Mouse (Mus musculus) retina, embryonic 14.5 days (tissue): ENCODE data around the gene Cadm3.

ENCODE experiments used
- DNase-seq: peaks from one replicate; pipeline ENCODE4 v3.0.0-alpha.2; 2015; ENCODE audit warnings: low spot score

Gene Cadm3

DNA sequence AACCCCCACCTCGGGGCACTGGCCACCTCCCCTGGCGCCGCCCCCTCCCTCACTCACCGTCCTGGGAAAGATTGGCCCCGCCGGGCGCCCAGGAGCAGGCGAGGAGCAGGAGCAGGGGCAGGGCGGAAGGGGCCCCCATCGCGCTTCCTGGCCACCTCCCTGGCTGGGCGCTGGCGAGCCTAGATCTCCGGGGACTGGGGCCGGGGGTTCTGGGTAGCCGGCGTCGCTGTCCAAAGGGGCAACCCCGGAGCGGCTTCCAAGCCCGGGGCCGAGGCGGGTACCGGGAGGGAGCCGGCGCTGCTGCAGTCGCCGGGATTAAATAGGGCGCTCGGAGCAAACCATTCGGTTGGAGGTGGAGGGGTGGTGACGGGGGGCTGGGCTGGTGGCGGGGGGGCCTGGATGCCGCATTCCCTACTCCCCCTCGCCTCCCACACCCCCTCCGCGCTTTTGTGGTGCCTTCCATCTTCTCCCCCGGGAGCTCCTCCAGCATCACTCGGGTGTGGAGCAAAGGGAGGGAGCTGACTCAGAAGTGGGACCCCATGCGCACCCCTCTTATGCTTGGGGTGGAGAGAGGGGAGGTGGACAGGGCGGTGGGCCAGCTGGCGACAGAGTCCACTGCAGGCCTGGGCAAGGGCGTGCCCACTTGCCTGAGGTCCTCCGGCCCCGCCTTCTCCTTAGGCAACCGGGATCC, at the start of gene Cadm3:
Gene Cadm3 (minus strand): TSS at position 340 of the 691 bp plus-strand sequence.
- DNase-seq = peak; percentile 83

DNA sequence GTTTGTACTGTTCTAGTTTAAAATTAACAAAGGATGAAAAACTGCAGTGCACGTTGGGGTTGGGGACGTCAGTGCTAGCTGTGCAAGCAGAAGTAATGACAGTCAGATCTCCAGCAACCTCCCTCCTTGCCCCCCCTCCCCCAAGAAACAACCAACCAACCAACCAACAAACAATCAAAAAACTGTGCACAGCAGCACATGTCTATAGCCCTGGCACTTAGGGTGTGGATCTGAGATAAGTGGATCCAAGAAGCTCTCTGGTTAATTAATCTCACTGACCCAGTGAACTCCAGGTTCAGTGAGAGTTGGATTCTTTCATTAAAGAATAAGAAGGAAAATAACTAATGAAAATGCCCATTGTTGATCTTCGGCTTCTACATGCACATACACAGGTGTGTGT, 47.1 kb upstream of the Cadm3 start:
- no peak for DNase-seq

DNA sequence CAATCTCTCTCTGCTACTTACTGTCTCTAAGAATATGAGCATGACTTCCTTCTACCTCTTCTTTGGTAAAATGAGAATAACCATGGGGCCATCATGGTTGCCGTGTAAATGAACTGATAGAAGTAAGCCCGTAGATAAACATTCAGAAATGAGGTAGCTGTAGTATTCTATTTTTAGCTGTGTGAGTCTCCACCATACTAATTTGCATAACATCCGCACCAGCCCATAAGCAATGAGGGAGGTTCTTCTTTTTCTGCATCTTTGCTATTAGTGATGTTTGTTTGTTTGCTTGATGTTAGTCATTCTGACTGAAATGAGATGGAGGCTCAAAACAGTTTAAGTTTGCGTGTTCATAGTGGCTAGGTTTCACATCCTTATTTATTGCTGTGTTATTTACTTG, 44.4 kb upstream of the Cadm3 start:
- DNase-seq = no peak

DNA sequence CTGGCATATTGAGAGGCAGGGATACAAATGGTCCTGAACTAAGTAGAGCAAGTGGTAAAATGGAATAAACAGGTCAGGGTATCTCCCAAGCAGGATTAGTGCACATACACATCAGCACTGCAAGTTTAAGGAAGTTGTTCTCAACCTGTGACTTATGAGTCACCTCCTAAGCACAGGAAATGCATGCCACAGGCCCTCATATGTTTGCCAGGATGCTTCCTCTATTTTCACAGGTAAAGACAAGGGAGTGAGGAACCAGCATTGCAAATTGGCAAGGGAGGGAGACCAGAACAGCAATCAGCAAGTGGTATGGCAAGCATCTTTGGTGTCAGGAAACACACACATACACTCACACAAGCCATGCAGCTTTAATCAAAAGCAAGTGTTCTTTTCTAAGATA, 41.6 kb upstream of the Cadm3 start:
- DNase-seq = no peak

DNA sequence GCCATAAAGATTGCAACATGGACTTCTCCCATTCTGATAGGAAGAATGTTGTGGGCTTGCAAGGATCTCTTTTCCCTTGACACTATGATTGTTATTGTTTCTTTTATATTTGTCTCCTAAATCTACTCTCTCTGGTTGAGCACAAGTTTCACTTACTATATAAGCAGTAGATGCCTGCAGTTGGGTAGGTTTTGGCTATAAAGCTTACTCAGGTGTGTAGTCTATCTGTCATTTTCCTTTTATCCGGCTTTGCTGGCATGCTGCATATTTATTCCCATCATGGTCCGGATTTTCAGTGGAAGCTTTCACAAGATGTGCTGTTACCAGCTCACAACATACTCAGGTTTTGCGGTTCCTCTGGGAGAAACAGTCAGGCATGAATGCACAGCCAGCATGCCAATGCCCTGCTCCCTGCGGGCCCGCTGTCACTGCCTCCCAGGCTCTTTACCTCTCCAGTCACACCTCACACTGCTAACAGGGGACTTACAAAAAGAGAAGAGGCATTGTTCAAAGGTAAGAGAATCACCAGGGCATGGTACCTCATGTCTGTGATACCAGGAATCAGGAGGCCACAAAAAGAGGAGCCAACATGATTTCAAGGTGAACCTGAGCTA, 37.3 kb upstream of the Cadm3 start:
- no peak for DNase-seq

DNA sequence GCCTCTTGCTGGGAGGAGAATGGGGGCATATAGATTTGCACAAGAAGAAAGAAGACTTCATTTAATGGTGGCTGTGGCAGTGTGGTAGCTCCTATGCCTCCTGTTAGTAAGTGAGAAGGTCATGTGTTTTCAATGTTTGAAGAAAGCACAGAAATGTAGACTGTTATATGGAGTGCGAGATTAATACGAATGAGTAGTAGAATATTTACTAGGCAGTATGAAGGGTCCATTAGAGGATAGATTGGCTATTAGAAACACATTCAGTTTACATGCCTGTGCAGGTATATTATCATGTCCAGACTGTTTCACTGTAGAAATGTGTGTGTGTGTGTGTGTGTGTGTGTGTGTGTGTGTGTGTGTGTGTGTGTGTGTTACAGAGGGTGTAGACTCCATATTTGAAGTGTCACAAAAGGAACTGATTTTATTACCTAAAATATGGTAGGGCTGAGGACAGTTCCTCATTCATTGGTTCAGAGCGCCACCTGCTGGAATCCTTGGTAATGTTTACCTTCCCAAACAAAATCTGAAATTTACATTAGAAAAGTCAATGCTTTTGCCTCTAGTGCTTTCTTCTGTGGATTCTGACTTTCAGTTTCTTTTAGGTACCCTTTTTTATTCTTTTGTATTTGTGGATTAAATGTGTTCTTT, 31.0 kb upstream of the Cadm3 start:
- peak; percentile 90 for DNase-seq

DNA sequence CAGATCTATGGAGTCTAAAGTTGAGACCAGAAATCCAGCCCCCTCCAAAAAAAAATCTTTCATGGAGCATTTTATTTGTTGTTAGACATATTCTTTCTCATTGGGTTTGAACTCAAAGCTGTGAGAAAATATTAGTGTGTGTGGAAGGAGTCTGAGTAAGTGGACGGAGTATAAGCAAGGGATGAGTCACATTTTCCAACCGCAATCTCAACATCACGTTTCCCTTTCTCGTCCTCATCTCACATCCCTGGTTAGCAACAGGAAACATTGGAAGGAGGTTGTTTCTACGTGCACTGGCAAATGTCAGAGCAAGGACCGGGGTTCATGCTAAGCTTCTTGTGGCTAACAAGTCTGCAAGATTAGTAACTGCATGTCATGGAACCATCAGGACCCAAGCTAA, 24.3 kb upstream of the Cadm3 start:
- no peak for DNase-seq

DNA sequence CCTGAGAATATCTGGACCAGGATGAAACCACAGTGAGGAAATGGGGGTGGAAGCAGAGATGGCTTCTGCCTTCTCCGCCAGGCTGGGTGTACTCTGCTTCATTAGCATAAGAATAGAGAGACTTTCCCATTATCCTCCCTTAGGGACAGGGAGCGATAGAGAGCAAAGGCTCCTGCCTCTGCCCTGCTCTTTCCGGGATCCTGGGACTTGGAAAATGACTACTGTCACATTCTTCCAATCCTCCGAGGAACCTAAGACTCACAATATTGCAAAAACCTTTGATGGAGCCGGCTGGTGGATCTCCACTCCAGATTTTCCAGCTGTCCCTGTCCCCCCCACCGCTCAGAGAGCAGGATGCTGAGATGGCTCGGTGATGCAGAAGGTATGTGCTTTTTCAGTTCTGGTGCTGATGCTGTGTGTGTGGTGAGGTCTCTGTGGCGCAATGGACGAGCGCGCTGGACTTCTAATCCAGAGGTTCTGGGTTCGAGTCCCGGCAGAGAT, 22.5 kb upstream of the Cadm3 start:
- peak; percentile 89 for DNase-seq

DNA sequence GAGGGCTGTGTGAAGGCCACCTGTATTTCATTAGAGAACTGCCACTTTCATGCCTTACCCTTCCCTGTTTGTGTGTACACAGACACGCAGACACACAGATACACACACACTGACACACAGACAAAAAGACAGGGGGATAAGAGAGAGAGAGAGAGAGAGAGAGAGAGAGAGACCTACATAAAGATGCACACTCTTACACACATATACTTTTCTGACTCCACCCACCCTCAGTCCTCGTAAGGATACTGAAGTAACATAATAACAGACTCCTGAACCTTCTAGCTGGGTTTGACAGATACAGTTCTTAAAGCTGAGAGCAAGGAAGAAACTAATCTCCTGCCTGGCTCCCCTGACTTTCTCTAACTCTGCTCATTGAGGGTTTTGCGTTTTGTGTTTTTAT, 21.9 kb upstream of the Cadm3 start:
- no peak for DNase-seq

DNA sequence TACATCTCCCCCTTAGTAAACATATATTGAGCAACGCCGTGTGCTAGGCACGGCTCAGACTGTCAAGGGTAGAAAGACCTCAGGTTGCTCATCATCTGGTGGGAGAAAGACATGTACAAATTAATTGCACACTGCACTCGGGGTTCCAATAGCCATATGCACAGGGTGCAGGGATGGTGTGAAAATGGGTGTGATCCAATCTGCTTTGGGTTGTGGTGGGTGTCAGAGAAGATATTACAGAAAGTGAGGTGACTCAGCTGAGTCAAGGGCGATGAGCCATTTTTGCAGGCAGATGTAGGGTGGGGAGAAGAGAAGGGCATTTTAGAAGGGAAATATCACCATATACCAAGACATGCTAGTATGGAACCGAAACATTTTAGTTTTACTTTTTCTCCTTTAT, 13.9 kb upstream of the Cadm3 start:
- no peak for DNase-seq

DNA sequence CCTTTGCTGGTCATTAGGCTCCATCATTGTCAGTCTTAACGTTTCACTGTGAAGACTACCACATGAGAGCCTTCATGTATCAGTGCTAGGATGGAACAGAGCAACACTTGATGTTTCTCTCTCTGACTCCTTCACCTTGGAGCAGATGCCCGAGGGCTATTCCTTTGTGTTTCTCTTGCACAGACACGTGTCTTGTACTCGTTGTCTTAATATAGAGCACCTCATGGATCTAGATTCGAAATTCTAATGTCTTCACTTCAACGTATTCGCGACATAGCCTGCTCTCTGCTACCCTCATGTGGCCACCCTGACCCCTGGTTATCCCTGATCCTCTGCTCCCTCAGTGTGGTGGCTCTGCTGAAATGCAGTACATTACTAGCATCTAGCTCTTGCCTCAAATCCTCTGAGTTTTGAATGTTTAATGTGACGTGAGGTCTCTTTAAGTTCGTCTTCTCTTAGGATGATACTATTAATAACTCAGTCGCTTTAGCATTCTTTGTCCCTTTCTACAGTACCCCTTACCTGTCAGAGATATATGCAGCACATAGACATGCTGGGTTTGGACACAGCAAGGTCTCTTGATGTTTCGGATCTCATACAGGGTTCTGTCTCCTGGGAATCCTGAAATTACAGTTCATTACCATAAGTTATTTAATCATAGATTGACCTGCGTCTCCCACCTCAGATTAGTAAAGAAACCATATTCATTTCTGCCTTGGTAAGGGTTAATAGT, 10.1 kb upstream of the Cadm3 start:
- peak; percentile 77 for DNase-seq

DNA sequence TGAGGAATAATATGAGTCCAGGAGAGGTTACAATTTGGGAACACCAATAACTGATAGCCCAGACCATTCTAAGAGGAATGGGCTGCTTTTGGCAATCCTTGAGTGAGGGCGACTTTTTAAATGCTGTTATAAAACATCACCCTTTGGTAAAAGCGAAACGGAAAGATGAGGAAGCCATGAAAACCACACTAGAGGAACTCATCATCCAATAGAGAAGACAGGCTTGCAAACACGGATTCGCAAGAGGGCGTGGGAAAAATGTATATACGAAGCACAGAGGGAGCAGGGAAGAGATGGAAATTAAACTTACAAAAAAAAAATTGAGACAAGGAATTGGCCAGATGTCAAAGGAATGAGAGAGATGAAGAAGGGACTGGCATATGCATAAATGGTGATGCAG, 6.5 kb upstream of the Cadm3 start:
- DNase-seq = no peak

DNA sequence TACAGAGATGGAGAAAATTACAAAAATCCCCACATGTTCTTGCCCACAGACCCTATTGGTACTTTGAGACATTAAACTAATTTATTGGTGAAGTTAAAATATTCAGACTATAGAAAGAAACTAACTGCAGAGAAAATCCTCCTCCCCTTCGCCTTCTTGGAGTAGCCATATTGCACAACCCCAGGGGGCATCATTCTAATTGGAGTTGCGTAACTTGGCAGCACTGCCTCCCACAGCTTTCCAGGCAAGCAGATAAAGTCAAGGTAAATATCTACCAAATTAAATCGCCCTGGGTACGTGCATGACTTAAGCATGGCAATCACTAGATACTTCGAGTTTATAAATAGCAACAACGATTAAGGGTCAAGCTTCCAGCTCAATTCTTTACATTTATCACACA, 4.1 kb upstream of the Cadm3 start:
- DNase-seq = no peak

DNA sequence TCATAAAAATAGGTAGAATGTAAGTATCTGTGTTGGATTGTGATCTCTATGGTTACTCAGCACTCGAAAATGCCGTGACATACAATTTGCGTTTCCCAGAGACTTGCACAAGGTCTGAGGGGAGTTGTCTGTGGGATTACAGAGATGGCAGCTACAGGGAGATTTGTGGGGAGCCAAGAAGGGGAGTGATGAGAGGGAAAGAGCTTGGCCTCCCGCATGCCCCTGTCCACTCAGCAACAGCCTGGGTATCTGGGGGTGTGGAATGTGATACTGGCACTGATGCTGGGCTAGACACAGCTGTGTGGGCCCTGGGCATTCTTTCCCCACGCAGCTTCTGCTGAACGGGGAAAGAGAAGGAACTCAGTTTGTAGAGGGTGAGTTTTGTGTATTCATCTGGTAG, 3.0 kb upstream of the Cadm3 start:
- no peak for DNase-seq

DNA sequence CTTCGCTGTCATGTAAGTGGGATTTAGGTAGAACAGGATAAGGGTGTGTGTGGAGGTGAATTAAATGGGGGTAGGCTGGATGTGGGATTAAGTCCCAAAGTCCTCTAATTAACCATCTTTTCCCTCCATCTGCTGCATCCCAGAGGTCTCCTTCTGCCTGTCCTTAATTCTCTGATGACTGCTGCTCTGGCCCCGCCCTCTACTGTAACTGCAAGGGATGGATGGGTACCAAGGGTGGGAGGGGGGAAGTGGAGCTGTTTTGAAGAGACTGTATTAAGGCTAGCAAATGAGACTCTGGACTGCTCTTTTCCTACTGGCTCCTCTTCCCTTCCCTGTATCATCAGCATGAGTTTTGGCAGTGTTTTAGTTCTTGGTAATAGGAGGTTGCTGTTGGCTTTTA, 2.1 kb upstream of the Cadm3 start:
- DNase-seq = peak; percentile 49

DNA sequence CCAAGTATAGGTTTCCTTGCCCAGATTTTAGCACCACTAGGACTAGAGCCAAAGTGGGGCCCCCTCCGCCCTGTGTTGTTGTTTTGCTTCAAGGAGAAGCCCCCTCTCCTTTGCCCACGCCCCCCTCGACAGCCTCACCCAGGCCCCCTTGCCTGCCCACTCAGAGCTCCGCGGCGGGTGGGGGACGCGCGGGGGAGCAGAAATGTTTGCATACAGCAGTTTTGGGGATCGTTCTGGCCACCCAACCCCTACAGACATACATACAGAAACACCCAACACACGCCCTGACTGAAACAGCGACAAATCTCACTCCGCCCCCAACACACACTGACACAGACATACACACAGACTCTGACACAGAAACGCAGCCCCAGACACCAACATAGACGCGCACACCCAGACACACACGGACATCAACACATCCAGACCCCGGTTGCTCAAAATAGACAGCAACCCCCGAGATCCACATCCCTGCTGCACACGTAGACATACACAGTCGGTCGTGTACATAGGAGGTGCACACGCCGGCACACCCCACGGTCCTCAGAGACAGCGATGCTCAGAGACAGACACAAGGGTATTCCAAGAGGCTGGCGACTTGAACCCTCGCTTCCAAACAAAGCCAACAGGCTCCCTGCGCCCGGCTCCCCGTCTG, 667 bp downstream of the Cadm3 start:
- DNase-seq = peak; percentile 58

DNA sequence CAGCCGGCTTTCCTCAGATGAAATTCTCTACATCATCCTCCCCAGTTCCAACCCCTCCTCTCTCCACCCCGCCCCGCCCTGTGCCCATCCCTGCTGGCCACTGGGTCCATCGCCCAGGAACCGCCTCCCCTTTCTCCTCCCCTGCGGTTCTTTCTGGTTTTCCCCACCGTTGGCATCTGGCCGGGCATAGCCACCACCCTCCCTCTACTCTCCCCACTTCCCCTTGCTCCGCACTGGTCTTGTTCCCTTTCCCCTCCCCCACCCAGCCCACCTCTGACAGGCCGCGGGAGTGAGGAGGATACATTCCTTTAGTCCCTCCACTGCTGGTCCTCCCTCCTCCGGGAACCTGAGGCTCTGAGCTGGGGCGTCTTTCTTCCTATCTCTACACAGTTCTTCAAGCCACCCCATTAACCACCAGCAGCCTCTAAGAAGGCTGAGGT, 1.5 kb downstream of the Cadm3 start:
- peak; percentile 47 for DNase-seq

DNA sequence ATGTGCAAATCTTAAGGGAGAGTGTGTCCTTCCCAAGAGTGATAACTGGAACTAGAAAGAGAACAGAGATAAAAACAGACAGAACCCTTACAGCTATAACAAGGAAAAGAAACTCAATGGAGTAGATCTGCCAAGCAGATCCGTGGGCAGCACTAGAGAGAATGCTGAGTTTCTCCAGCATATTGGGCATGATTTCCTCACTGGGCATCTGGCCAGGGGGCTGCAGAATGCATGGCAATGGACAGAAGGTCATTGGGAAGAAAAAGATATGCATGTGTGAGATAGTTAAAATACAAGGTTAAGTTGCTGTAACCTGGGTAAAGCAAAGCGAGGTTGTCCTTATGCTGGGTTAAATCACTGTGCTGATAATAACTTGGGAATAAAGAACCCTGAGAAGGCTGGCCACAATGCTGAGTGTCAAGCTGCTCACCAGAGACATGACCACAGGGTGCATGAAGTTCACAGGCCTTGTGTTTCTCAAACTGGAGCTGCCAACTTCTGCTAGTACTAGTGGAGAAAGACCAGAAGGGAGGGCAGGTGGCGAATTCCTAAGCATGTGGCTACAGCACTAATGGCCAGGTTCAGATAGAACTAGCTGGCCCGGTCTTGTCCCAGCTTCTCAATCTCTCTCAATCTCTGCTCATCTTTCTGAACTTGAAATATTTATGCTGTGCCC, 3.2 kb downstream of the Cadm3 start:
- no peak for DNase-seq

DNA sequence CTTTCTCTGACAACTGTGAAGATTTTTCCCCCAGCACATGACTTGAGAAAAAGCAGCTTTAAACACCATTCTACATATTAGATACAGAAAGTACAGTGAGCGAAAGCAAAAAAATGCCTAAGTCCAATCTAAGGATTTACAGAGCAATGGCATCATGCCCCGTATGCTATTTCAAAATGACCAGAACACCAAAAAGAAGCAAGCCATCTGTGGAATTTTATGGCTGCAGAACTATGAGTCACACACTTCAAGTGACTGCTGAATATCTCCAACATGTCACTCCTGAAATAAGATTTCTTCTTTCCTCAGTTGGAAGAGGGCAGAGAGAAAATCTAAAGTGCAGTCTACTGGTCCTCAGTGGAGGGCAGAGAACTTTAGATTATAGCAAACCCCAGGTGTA, 4.1 kb downstream of the Cadm3 start:
- DNase-seq = no peak

DNA sequence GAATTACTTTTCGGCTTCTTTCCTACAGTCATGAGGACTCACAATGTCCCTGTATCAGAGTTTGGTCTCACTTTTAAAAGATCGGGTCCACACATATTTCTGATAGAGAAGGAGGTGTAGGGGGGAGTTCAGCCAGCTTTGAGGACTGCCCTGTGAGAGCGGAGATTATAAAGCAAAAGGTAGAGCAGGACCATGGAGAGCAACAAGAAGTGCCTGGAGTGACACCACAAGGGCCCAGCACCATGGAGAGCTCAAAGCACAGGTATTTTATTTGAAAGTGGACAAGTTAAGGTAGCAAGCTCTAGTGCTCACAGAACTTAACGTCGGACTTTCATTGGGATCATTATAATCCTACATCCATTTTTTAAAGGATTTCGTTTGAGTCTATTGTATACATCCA, 5.8 kb downstream of the Cadm3 start:
- DNase-seq = peak; percentile 23

DNA sequence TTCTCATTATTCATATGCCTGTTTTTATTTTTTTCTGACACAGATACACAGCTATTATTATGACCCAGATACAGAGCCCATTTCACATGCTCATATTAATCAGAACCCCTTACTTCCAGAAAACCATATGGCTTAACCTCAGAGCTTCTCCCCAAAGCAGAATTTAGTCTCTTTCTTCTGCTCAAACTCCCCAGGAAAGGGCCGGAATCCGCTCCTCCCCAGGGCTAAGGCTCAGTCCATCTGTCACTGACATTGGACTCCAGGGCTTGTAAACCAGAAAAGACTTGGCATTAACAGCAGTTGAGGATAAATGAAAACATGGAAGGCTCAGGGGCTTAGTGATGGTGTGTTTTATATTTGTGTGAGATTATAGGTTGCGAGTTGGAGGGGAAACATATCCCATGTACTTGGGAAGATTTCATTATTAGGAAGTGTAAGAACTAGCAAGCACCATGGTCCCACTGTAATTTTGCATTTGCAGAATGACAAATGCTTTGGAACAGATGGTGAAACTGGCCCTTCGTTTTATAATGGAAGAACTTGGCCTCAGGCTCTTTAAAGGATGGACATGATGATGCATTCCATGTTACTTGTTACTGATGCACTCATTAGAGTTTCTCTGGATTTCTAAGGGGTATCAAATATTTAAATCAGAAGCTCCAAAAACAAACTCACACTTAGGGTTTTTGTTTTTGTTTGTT, 7.8 kb downstream of the Cadm3 start:
- no peak for DNase-seq
